ENCODE assay signal across 27 mouse cellular contexts in the genomic region with DNA sequence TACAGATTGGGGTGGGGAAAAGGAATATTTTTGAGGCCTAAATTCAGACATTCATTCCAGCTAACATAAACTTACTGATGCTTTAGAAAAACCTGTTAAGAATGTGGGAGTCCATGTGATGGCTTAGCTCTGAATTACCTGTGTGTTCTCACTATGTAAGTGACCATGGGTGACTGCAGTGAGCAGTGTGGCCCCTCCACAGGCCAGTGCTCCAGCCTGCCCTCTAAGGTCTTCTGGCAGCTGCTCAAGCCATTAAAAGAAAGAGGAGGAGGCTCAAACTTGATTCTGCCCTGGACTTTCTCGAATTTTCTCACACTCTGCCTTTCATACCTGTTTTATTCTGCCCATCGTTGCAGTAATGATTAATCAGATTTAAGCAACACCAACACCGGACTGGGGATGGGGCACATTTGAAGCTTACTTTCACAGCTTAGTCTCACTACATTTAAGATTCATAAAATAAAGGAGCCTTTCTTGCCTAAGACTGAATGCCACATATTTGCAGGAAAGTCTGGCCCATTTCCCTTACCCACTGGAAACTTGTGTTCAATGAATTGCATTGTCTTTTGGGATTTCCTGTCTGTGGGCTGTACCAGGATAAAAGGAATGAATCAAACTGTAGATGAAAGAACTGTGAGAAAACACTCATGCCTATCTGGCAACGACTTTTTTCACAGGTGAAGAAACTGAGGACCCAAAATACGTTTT.
DNase-seq lines count a peak whose midpoint lies in the region; ATAC-seq lines count a peak whose summit lies in the region.
"Had no signal": no experiment of that assay in that cellular context is flagged by ENCODE, and none has a peak within 500 bp of the region (broad histone marks: within the 10 kb centered on the region; RNA-seq: fewer than 3 reads in every experiment).

No protein-coding gene starts in this region.

- no peak overlapping the region for H3K4me3 ChIP-seq in embryonic facial prominence, embryonic 14.5 days (ENCODE audit: low read depth, low read length)
- H3K4me3 ChIP-seq in kidney, embryonic 15.5 days (replicated peaks) = no peak overlapping the region
- H3K4me3 ChIP-seq: erythroblast, embryonic 14.5 days; forebrain, embryonic 13.5 days; hindbrain, embryonic 12.5 days; liver, embryonic 13.5 days; lung, embryonic 15.5 days; megakaryocyte, embryonic 14.5 days; neural tube, embryonic 12.5 days had no signal

- H3K9me3 ChIP-seq in embryonic facial prominence, embryonic 14.5 days (ENCODE audit: control insufficient read depth, low read length) = no peaks in the 10 kb centered on the region
- no peaks in the 10 kb centered on the region for H3K9me3 ChIP-seq in kidney, embryonic 15.5 days (replicated peaks)
- H3K9me3 ChIP-seq: forebrain, embryonic 13.5 days; hindbrain, embryonic 12.5 days; liver, embryonic 13.5 days; lung, embryonic 15.5 days; neural tube, embryonic 12.5 days had no signal

- no peak overlapping the region for H3K4me2 ChIP-seq in embryonic facial prominence, embryonic 14.5 days (ENCODE audit: low read depth, low read length)
- no peak overlapping the region for H3K4me2 ChIP-seq in kidney, embryonic 15.5 days
- H3K4me2 ChIP-seq: forebrain, embryonic 13.5 days; heart, embryonic 11.5 days; hindbrain, embryonic 12.5 days; liver, embryonic 13.5 days; lung, embryonic 15.5 days; neural tube, embryonic 12.5 days had no signal

- DNase-seq in Muller cell, postnatal 12 days (ENCODE audit: inconsistent ontology term) = peak; percentile 73
- no peak for DNase-seq in embryonic facial prominence, embryonic 14.5 days (ENCODE audit: low spot score)
- DNase-seq in kidney, postnatal 36 days = peak; percentile 19 to 24
- no peak for DNase-seq in left cerebral cortex, postnatal 25 days (ENCODE audit: low spot score in 2 of 2)
- no peak for DNase-seq in embryo, embryonic 11 days
- DNase-seq in heart, postnatal 14 days = no peak
- DNase-seq: adrenal gland, postnatal 10 days; B cell, adult 2 months; cerebellum, adult 8-10 months; cerebellum, postnatal 36 days; heart, adult 11 months; liver, embryonic 13.5 days; lung, postnatal 36 days; midbrain, embryonic 14.5 days; retina, postnatal 1 day; spleen, adult 18-20 months had no signal

- intact Hi-C loops in left cerebral cortex, postnatal 25 days (cut with DNase I) = no loop called here
- intact Hi-C loops in heart, postnatal 14 days (cut with DNase I) = no loop called here

- ATAC-seq in embryonic facial prominence, embryonic 14.5 days (ENCODE audit: low read depth) = no peak
- ATAC-seq in kidney, embryonic 15.5 days (replicated peaks; ENCODE audit: low FRiP score) = peak; percentile 88
- no peak for ATAC-seq in granulocyte monocyte progenitor cell, adult 5-6 weeks (replicated peaks; ENCODE audit: poor library complexity, severe bottlenecking)
- ATAC-seq: forebrain, embryonic 13.5 days had no signal

- 42% methylated on average over 5 of the region's 5 CpGs for WGBS in embryonic facial prominence, embryonic 14.5 days
- 32% methylated on average over 5 of the region's 5 CpGs for whole genome bisulfite sequencing in kidney, embryonic 15.5 days

- H3K9ac ChIP-seq in embryonic facial prominence, embryonic 14.5 days (ENCODE audit: low read depth, low read length) = no peak overlapping the region
- H3K9ac ChIP-seq in kidney, embryonic 15.5 days = no peak overlapping the region
- H3K9ac ChIP-seq: forebrain, embryonic 13.5 days; hindbrain, embryonic 12.5 days; liver, embryonic 13.5 days; lung, embryonic 15.5 days; neural tube, embryonic 12.5 days had no signal

- H3K4me1 ChIP-seq in embryonic facial prominence, embryonic 14.5 days (ENCODE audit: control insufficient read depth, insufficient read depth, low read length) = 0 out of 2 replicates have a peak, but pooled peaks cover 3% of the 10 kb centered on the region
- peaks cover 23% of the 10 kb centered on the region for H3K4me1 ChIP-seq in kidney, embryonic 15.5 days
- H3K4me1 ChIP-seq: liver, embryonic 13.5 days; megakaryocyte, embryonic 14.5 days had no signal

- H3K27me3 ChIP-seq in embryonic facial prominence, embryonic 14.5 days (replicated peaks; ENCODE audit: control insufficient read depth, insufficient read depth, low read length) = no peaks in the 10 kb centered on the region
- no peaks in the 10 kb centered on the region for H3K27me3 ChIP-seq in kidney, embryonic 15.5 days
- H3K27me3 ChIP-seq: CH12.LX; forebrain, embryonic 13.5 days; hindbrain, embryonic 12.5 days; liver, embryonic 13.5 days; lung, embryonic 15.5 days; megakaryocyte, embryonic 14.5 days; neural tube, embryonic 12.5 days had no signal

- no peaks in the 10 kb centered on the region for H3K36me3 ChIP-seq in embryonic facial prominence, embryonic 14.5 days (ENCODE audit: control insufficient read depth, insufficient read depth, low read length)
- no peaks in the 10 kb centered on the region for H3K36me3 ChIP-seq in kidney, embryonic 15.5 days
- H3K36me3 ChIP-seq: G1E; hindbrain, embryonic 12.5 days; liver, embryonic 13.5 days; lung, embryonic 15.5 days; neural tube, embryonic 12.5 days had no signal

- peak overlapping the region; percentile 52; the same call in 1 of the 2 replicates for H3K27ac ChIP-seq in embryonic facial prominence, embryonic 14.5 days (replicated peaks; ENCODE audit: low read depth, low read length)
- peak overlapping the region; percentile 61; the same call in 1 of the 2 replicates for H3K27ac ChIP-seq in kidney, embryonic 15.5 days
- H3K27ac ChIP-seq: forebrain, embryonic 13.5 days; hindbrain, embryonic 12.5 days; liver, embryonic 13.5 days; lung, embryonic 15.5 days; neural tube, embryonic 12.5 days had no signal

Comparison
In these comparisons a context has a peak if more than half of its experiments do, and no peak if none do; other contexts are left out.
1. DNase-seq: peak in Muller cell, postnatal 12 days (single experiment) and kidney, postnatal 36 days (2 of 2); none in embryonic facial prominence, embryonic 14.5 days (single experiment), left cerebral cortex, postnatal 25 days (0 of 2), embryo, embryonic 11 days (single experiment) and heart, postnatal 14 days (0 of 2).